Mouse (Mus musculus): ENCODE measurements at regions not wholly inside any gene's neighbourhood (a gene's known extent, or its start where the extent isn't known, plus 50 kb on each side); places are given as distances from the start of the nearest gene placed in this dataset.

DNA sequence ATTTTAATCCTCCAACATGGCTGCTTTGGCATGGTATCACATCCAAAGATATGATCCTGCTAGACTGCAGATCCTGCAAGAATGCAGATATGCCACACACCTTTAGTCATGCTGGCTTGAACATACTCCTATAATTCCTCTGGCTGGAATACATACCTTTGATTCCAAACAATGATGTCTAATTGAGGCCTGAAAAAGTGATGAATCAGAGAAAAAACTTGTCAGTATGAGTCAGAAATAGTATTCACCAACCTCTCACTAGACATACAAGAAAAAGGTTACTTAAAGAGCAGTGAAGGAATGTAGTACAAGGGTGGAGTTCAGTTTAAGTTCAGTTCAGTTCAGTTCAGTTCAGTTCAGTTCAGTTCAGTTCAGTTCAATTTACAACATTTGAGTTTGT is 214.5 kb upstream of the Sema3a start:
- intact Hi-C loops (cut with DNase I), result no loop called here
- Histone ChIP-seq H3K36me3 (ENCODE audit: control insufficient read depth, insufficient read depth, low read length) (no peaks in the 10 kb centered on the region), H3K27me3 (ENCODE audit: control insufficient read depth, insufficient read depth, low read length) (no peaks in the 10 kb centered on the region), H3K4me3 (no peak overlapping the region), H3K79me2 (replicated peaks; ENCODE audit: control insufficient read depth, insufficient read depth, low read length) (no peaks in the 10 kb centered on the region), H3K9ac (ENCODE audit: low read depth, low read length) (no peak overlapping the region), H3K4me1 (ENCODE audit: control insufficient read depth, insufficient read depth, low read length) (no peaks in the 10 kb centered on the region), H3K27ac (no peak overlapping the region)
- TF ChIP-seq POLR2A (IDR thresholded peaks at IDR 0.05; ENCODE audit: insufficient read depth, low read depth, low read length) (no peak), EP300 (IDR thresholded peaks at IDR 0.05; ENCODE audit: insufficient read depth, low read depth, low read length) (no peak), CTCF (IDR thresholded peaks at IDR 0.05) (no peak)
- no peak for DNase-seq

DNA sequence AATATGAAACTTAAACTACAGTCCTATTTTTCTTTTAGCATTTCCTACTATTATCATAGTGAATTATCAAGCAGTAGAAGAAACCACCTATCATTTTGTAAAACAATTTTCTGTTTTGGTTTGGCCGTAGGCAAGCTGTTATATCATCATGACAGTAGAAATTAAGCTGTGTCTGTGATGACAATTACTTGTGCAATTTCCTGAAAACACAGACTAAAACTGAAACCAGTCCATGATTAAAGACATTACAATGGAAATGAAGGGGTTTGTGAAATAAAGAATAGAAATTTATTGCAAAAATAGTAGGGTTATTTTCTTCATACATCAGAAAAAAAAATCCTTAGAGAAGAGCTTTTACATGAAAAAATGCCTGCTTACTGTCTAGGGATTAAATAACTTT is 210.8 kb upstream of the Sema3a start:
- Histone ChIP-seq H3K36me3 (ENCODE audit: control insufficient read depth, insufficient read depth, low read length) (no peaks in the 10 kb centered on the region), H3K27ac (no peak overlapping the region), H3K4me1 (ENCODE audit: control insufficient read depth, insufficient read depth, low read length) (no peaks in the 10 kb centered on the region), H3K4me3 (no peak overlapping the region), H3K9ac (ENCODE audit: low read depth, low read length) (no peak overlapping the region), H3K79me2 (replicated peaks; ENCODE audit: control insufficient read depth, insufficient read depth, low read length) (no peaks in the 10 kb centered on the region), H3K27me3 (ENCODE audit: control insufficient read depth, insufficient read depth, low read length) (no peaks in the 10 kb centered on the region)
- intact Hi-C loops (cut with DNase I), result no loop called here
- DNase-seq, result no peak
- 37% methylated on average over 1 of the region's 1 CpGs for WGBS
- TF ChIP-seq CTCF (IDR thresholded peaks at IDR 0.05) (no peak), EP300 (IDR thresholded peaks at IDR 0.05; ENCODE audit: insufficient read depth, low read depth, low read length) (no peak), POLR2A (IDR thresholded peaks at IDR 0.05; ENCODE audit: insufficient read depth, low read depth, low read length) (no peak)

DNA sequence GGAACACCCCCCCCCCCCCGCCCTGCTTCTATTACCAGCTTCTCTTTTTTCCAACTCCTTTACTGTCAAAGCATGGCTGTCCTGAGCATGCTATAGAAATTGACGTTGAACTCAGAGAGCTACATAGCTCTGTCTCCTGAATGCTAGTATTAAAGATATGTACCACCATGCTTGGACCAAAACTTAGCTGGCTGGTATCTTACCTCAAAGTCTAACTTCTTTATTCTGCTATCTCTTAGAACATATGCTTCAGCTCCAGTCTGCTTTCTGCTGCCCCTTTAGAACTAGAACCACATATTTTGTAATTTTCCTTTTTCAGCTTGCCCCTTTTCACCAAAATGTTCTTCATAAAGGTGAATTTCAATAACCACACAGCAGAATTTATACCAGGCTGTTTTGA is 205.9 kb upstream of the Sema3a start:
- no peaks in the 10 kb centered on the region for H3K36me3 ChIP-seq (ENCODE audit: control insufficient read depth, insufficient read depth, low read length)
- H3K27ac ChIP-seq, result no peak overlapping the region
- H3K4me1 ChIP-seq (ENCODE audit: control insufficient read depth, insufficient read depth, low read length), result no peaks in the 10 kb centered on the region
- WGBS, result 78% methylated on average over 2 of the region's 2 CpGs
- no peaks in the 10 kb centered on the region for H3K79me2 ChIP-seq (replicated peaks; ENCODE audit: control insufficient read depth, insufficient read depth, low read length)
- no peak for DNase-seq
- H3K9ac ChIP-seq (ENCODE audit: low read depth, low read length), result no peak overlapping the region
- TF ChIP-seq EP300 (IDR thresholded peaks at IDR 0.05; ENCODE audit: insufficient read depth, low read depth, low read length) (no peak), CTCF (IDR thresholded peaks at IDR 0.05) (no peak), POLR2A (IDR thresholded peaks at IDR 0.05; ENCODE audit: insufficient read depth, low read depth, low read length) (no peak)
- no peak overlapping the region for H3K4me3 ChIP-seq
- H3K27me3 ChIP-seq (ENCODE audit: control insufficient read depth, insufficient read depth, low read length), result no peaks in the 10 kb centered on the region
- intact Hi-C loops (cut with DNase I), result no loop called here

DNA sequence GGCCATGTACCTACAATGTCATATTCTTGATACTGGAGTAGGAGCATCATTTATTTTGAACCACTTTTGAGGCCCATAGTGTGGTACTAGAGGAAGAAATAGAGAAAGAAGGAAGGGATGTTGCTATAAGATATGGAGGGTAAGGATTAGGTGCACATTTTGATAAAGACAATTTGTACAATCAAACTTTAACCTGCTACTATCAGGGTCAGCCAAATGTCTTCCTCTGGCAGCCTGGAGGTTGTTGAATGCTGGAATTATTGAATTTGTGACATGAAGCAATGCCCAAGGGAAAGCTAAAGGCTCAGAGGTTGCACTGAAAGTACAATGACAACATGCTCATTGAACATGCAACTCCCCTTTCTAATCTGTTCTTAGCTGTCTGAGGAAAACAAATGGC is 202.3 kb upstream of the Sema3a start:
- Histone ChIP-seq H3K27ac (no peak overlapping the region), H3K9ac (ENCODE audit: low read depth, low read length) (no peak overlapping the region), H3K4me3 (no peak overlapping the region), H3K4me1 (ENCODE audit: control insufficient read depth, insufficient read depth, low read length) (no peaks in the 10 kb centered on the region), H3K27me3 (ENCODE audit: control insufficient read depth, insufficient read depth, low read length) (no peaks in the 10 kb centered on the region), H3K36me3 (ENCODE audit: control insufficient read depth, insufficient read depth, low read length) (no peaks in the 10 kb centered on the region), H3K79me2 (replicated peaks; ENCODE audit: control insufficient read depth, insufficient read depth, low read length) (no peaks in the 10 kb centered on the region)
- no peak for DNase-seq
- intact Hi-C loops (cut with DNase I), result no loop called here
- TF ChIP-seq POLR2A (IDR thresholded peaks at IDR 0.05; ENCODE audit: insufficient read depth, low read depth, low read length), result no peak
- no peak for TF ChIP-seq CTCF (IDR thresholded peaks at IDR 0.05)
- no peak for TF ChIP-seq EP300 (IDR thresholded peaks at IDR 0.05; ENCODE audit: insufficient read depth, low read depth, low read length)

DNA sequence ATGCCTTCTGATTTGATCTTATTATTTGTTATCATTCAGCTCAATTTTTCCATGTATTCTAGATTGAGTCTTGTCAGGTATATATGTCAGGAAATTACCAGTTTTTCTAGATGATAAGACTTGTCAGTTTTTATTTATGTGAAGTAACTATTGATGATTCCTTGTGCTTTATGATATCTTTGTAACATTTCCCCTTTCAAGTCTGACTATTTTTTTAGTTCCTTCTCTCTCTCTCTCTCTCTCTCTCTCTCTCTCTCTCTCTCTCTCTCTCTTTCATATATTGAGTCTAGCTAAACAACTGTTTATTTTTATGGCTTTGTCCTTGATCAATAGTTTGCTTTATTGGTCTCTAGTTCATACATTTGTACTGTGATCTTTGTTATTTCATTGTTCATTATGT is 199.7 kb upstream of the Sema3a start:
- H3K4me3 ChIP-seq, result no peak overlapping the region
- H3K27ac ChIP-seq, result no peak overlapping the region
- TF ChIP-seq POLR2A (IDR thresholded peaks at IDR 0.05; ENCODE audit: insufficient read depth, low read depth, low read length) (no peak), EP300 (IDR thresholded peaks at IDR 0.05; ENCODE audit: insufficient read depth, low read depth, low read length) (no peak), CTCF (IDR thresholded peaks at IDR 0.05) (no peak)
- H3K79me2 ChIP-seq (replicated peaks; ENCODE audit: control insufficient read depth, insufficient read depth, low read length), result no peaks in the 10 kb centered on the region
- no peaks in the 10 kb centered on the region for H3K36me3 ChIP-seq (ENCODE audit: control insufficient read depth, insufficient read depth, low read length)
- H3K9ac ChIP-seq (ENCODE audit: low read depth, low read length), result no peak overlapping the region
- no peak for DNase-seq
- intact Hi-C loops (cut with DNase I), result no loop called here
- no peaks in the 10 kb centered on the region for H3K4me1 ChIP-seq (ENCODE audit: control insufficient read depth, insufficient read depth, low read length)
- no peaks in the 10 kb centered on the region for H3K27me3 ChIP-seq (ENCODE audit: control insufficient read depth, insufficient read depth, low read length)

DNA sequence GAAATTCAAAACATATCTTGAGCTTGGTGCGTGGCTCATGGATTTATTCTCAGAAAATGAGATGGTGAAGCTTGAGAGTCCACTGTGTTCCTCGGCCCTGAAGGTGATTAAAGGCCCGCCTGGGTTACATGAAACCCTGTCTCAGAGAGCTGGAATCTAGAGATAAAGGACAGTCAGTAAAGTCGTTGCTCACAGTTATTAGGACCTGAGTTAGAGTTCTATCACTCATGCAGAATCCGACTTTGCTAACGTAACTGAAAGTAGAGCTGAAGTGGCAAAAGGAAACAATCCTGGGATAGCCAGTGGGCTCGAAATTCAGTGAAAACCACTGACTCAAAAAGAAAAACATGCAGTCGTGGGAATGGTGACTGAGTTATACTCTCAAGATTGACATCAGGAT is 198.9 kb upstream of the Sema3a start:
- Histone ChIP-seq H3K79me2 (replicated peaks; ENCODE audit: control insufficient read depth, insufficient read depth, low read length) (no peaks in the 10 kb centered on the region), H3K4me3 (no peak overlapping the region), H3K27me3 (ENCODE audit: control insufficient read depth, insufficient read depth, low read length) (no peaks in the 10 kb centered on the region), H3K4me1 (ENCODE audit: control insufficient read depth, insufficient read depth, low read length) (no peaks in the 10 kb centered on the region), H3K27ac (no peak overlapping the region), H3K36me3 (ENCODE audit: control insufficient read depth, insufficient read depth, low read length) (no peaks in the 10 kb centered on the region), H3K9ac (ENCODE audit: low read depth, low read length) (no peak overlapping the region)
- TF ChIP-seq EP300 (IDR thresholded peaks at IDR 0.05; ENCODE audit: insufficient read depth, low read depth, low read length), result no peak
- TF ChIP-seq POLR2A (IDR thresholded peaks at IDR 0.05; ENCODE audit: insufficient read depth, low read depth, low read length), result no peak
- TF ChIP-seq CTCF (IDR thresholded peaks at IDR 0.05), result no peak
- no peak for DNase-seq
- intact Hi-C loops (cut with DNase I), result no loop called here
- 63% methylated on average over 8 of the region's 8 CpGs for WGBS

Measured in heart, adult 2 months (tissue).